Mouse (Mus musculus): ENCODE measurements around the gene Tppp3.

- TF ChIP-seq CTCF (IDR thresholded peaks at IDR 0.05; ENCODE audit: extremely low read depth, insufficient read length, insufficient replicate concordance, low read depth, low read length) (no peak), POLR2A (IDR thresholded peaks at IDR 0.05; ENCODE audit: low read depth, low read length) (no peak)
These were observed 49.7 kb upstream of the Tppp3 start for GRCm38 (mm10) chr8:105521061-105521460.
